Mouse (Mus musculus): ENCODE measurements around the gene Lfng. TPM values are rescaled to one million over a fixed set of nuclear protein-coding genes. Genes with fewer than 3 reads are reported as not detected.
A peak's percentile ranks its signal among the peaks of the same experiment; 100 is the strongest.

Gene Lfng
- polyA plus RNA-seq (2015; fragmentation: Nextera tagmentation; extraction: Ambion mirVana), result 16.7 and 19.4 TPM in 2 replicates

GRCm38 (mm10) chr5:140607001-140607835 lies at the start of gene Lfng:
Gene Lfng (plus strand): TSS chr5:140607320.
- peak within 1 kb of the TSS; percentile 93 for H3K4me2 ChIP-seq
- under 1% methylated on average over 86 of the region's 91 CpGs for WGBS
- ATAC-seq (ENCODE audit: low FRiP score), result peak; percentile 43

GRCm38 (mm10) chr5:140562601-140563000 lies 44.5 kb upstream of the Lfng start:
- no peak for ATAC-seq (ENCODE audit: low FRiP score)
- WGBS, result 86% methylated on average over 9 of the region's 9 CpGs
- H3K4me2 ChIP-seq, result no peak overlapping the region

More at GRCm38 (mm10) chr5:140607001-140607835, at the start of gene Lfng:
- Histone ChIP-seq H3K4me3 (replicated peaks) (peak within 1 kb of the TSS; percentile 50), H3K9me3 (replicated peaks) (no peaks in the 10 kb centered on the region), H3K4me1 (peaks cover 60% of the 10 kb centered on the region), H3K27ac (replicated peaks) (peak within 1 kb of the TSS; percentile 79), H3K36me3 (no peaks in the 10 kb centered on the region), H3K27me3 (replicated peaks) (peaks cover 21% of the 10 kb centered on the region), H3K9ac (replicated peaks) (peak within 1 kb of the TSS; percentile 52)

GRCm38 (mm10) chr5:140564896-140565295 lies 42.2 kb upstream of the Lfng start, which contains the start of gene Grifin:
Gene Grifin (minus strand): TSS chr5:140565071.
- WGBS, result 86% methylated on average over 4 of the region's 4 CpGs
- no peaks in the 10 kb centered on the region for H3K36me3 ChIP-seq
- peaks cover 23% of the 10 kb centered on the region for H3K4me1 ChIP-seq
- H3K9ac ChIP-seq (replicated peaks), result no peak within 1 kb of the TSS
- H3K4me3 ChIP-seq (replicated peaks), result no peak within 1 kb of the TSS
- no peak for ATAC-seq (ENCODE audit: low FRiP score)
- H3K9me3 ChIP-seq (replicated peaks), result no peaks in the 10 kb centered on the region
- H3K4me2 ChIP-seq, result no peak within 1 kb of the TSS
- H3K27ac ChIP-seq (replicated peaks), result no peak within 1 kb of the TSS
- H3K27me3 ChIP-seq (replicated peaks), result no peaks in the 10 kb centered on the region

More at GRCm38 (mm10) chr5:140562601-140563000, 44.5 kb upstream of the Lfng start:
- no peaks in the 10 kb centered on the region for H3K9me3 ChIP-seq (replicated peaks)
- no peaks in the 10 kb centered on the region for H3K36me3 ChIP-seq
- no peak overlapping the region for H3K4me3 ChIP-seq (replicated peaks)
- H3K27me3 ChIP-seq (replicated peaks), result no peaks in the 10 kb centered on the region
- peaks cover 11% of the 10 kb centered on the region for H3K4me1 ChIP-seq
- no peak overlapping the region for H3K27ac ChIP-seq (replicated peaks)
- H3K9ac ChIP-seq (replicated peaks), result no peak overlapping the region

- no peak overlapping the region for H3K9ac ChIP-seq (replicated peaks)
- H3K4me3 ChIP-seq (replicated peaks), result no peak overlapping the region
- 33% methylated on average over 5 of the region's 5 CpGs for WGBS
- no peak overlapping the region for H3K4me2 ChIP-seq
- no peak overlapping the region for H3K27ac ChIP-seq (replicated peaks)
- H3K36me3 ChIP-seq, result no peaks in the 10 kb centered on the region
- no peaks in the 10 kb centered on the region for H3K9me3 ChIP-seq (replicated peaks)
- peaks cover 23% of the 10 kb centered on the region for H3K4me1 ChIP-seq
- ATAC-seq (ENCODE audit: low FRiP score), result no peak; the same call in 1 of the 2 replicates
- no peaks in the 10 kb centered on the region for H3K27me3 ChIP-seq (replicated peaks)
Observed at GRCm38 (mm10) chr5:140565451-140565850, 41.7 kb upstream of the Lfng start.

- peaks cover 23% of the 10 kb centered on the region for H3K4me1 ChIP-seq
- H3K27ac ChIP-seq (replicated peaks), result 0 out of 2 replicates have a peak overlapping the region, but pooled peaks have one; percentile 0
- ATAC-seq (ENCODE audit: low FRiP score), result no peak
- no peaks in the 10 kb centered on the region for H3K36me3 ChIP-seq
- no peak overlapping the region for H3K4me2 ChIP-seq
- no peak overlapping the region for H3K9ac ChIP-seq (replicated peaks)
- no peaks in the 10 kb centered on the region for H3K9me3 ChIP-seq (replicated peaks)
- WGBS, result 57% methylated on average over 4 of the region's 6 CpGs
- no peak overlapping the region for H3K4me3 ChIP-seq (replicated peaks)
- no peaks in the 10 kb centered on the region for H3K27me3 ChIP-seq (replicated peaks)
Observed at GRCm38 (mm10) chr5:140565856-140566255, 41.3 kb upstream of the Lfng start.

- Histone ChIP-seq H3K27me3 (replicated peaks) (no peaks in the 10 kb centered on the region), H3K27ac (replicated peaks) (0 out of 2 replicates have a peak overlapping the region, but pooled peaks have one; percentile 0), H3K4me2 (no peak overlapping the region), H3K9me3 (replicated peaks) (no peaks in the 10 kb centered on the region), H3K9ac (replicated peaks) (no peak overlapping the region), H3K4me1 (peaks cover 23% of the 10 kb centered on the region), H3K36me3 (no peaks in the 10 kb centered on the region), H3K4me3 (replicated peaks) (no peak overlapping the region)
- no peak for ATAC-seq (ENCODE audit: low FRiP score)
- WGBS, result 86% methylated on average over 4 of the region's 4 CpGs
Observed at GRCm38 (mm10) chr5:140566271-140566670, 40.8 kb upstream of the Lfng start.

- Histone ChIP-seq H3K27me3 (replicated peaks) (no peaks in the 10 kb centered on the region), H3K9me3 (replicated peaks) (no peaks in the 10 kb centered on the region), H3K36me3 (no peaks in the 10 kb centered on the region), H3K4me2 (no peak overlapping the region), H3K27ac (replicated peaks) (no peak overlapping the region), H3K9ac (replicated peaks) (no peak overlapping the region), H3K4me3 (replicated peaks) (no peak overlapping the region), H3K4me1 (peaks cover 23% of the 10 kb centered on the region)
- whole genome bisulfite sequencing, result 63% methylated on average over 11 of the region's 11 CpGs
- no peak for ATAC-seq (ENCODE audit: low FRiP score)
Observed at GRCm38 (mm10) chr5:140567321-140567720, 39.8 kb upstream of the Lfng start.

- Histone ChIP-seq H3K4me3 (replicated peaks) (no peak overlapping the region), H3K9ac (replicated peaks) (no peak overlapping the region), H3K4me1 (peaks cover 23% of the 10 kb centered on the region), H3K9me3 (replicated peaks) (no peaks in the 10 kb centered on the region), H3K4me2 (no peak overlapping the region), H3K36me3 (no peaks in the 10 kb centered on the region), H3K27me3 (replicated peaks) (no peaks in the 10 kb centered on the region), H3K27ac (replicated peaks) (no peak overlapping the region)
- 87% methylated on average over 5 of the region's 5 CpGs for WGBS
- no peak for ATAC-seq (ENCODE audit: low FRiP score)
Observed at GRCm38 (mm10) chr5:140567751-140568150, 39.4 kb upstream of the Lfng start.

GRCm38 (mm10) chr5:140568321-140568970 lies 38.7 kb upstream of the Lfng start:
- H3K27ac ChIP-seq (replicated peaks), result peak overlapping the region; percentile 63
- peak; percentile 35; the same call in 1 of the 2 replicates for ATAC-seq (ENCODE audit: low FRiP score)
- 8% methylated on average over 10 of the region's 10 CpGs for WGBS

GRCm38 (mm10) chr5:140569032-140569595 lies 38.0 kb upstream of the Lfng start:
- H3K9ac ChIP-seq (replicated peaks), result no peak overlapping the region
- no peaks in the 10 kb centered on the region for H3K9me3 ChIP-seq (replicated peaks)
- H3K36me3 ChIP-seq, result no peaks in the 10 kb centered on the region
- no peak overlapping the region for H3K4me2 ChIP-seq
- no peak overlapping the region for H3K4me3 ChIP-seq (replicated peaks)
- H3K4me1 ChIP-seq, result peaks cover 23% of the 10 kb centered on the region
- ATAC-seq (ENCODE audit: low FRiP score), result no peak
- H3K27ac ChIP-seq (replicated peaks), result no peak overlapping the region
- H3K27me3 ChIP-seq (replicated peaks), result no peaks in the 10 kb centered on the region
- WGBS, result 73% methylated on average over 16 of the region's 16 CpGs

More at GRCm38 (mm10) chr5:140568321-140568970, 38.7 kb upstream of the Lfng start:
- Histone ChIP-seq H3K36me3 (no peaks in the 10 kb centered on the region), H3K9me3 (replicated peaks) (no peaks in the 10 kb centered on the region), H3K4me3 (replicated peaks) (no peak overlapping the region), H3K27me3 (replicated peaks) (no peaks in the 10 kb centered on the region), H3K4me2 (peak overlapping the region; percentile 33), H3K9ac (replicated peaks) (no peak overlapping the region; the same call in 1 of the 2 replicates), H3K4me1 (peaks cover 23% of the 10 kb centered on the region)

- Histone ChIP-seq H3K9me3 (replicated peaks) (no peaks in the 10 kb centered on the region), H3K4me1 (peaks cover 18% of the 10 kb centered on the region), H3K9ac (replicated peaks) (no peak overlapping the region), H3K4me3 (replicated peaks) (no peak overlapping the region), H3K36me3 (no peaks in the 10 kb centered on the region), H3K27ac (replicated peaks) (no peak overlapping the region), H3K4me2 (no peak overlapping the region), H3K27me3 (replicated peaks) (no peaks in the 10 kb centered on the region)
- WGBS, result 80% methylated on average over 13 of the region's 13 CpGs
- ATAC-seq (ENCODE audit: low FRiP score), result no peak
Observed at GRCm38 (mm10) chr5:140570223-140570870, 36.8 kb upstream of the Lfng start.

Measured in neural tube, embryonic 15.5 days (tissue).